Mouse (Mus musculus) liver, adult 2 months (tissue): ENCODE measurements at regions not wholly inside any gene's neighbourhood (a gene's known extent, or its start where the extent isn't known, plus 50 kb on each side); places are given as distances from the start of the nearest gene placed in this dataset.

Experiments used
- DNase-seq: peaks from one replicate; pipeline ENCODE4 v3.0.0-alpha.2; 2011; ENCODE audit warnings: low read depth, low spot score; ENCODE audit errors: extremely low read depth
- H3K27ac ChIP-seq: fragments of 200-500 bp; replicated peaks from 2 replicates; pipeline ENCODE4 v1.5.1; 2012; ENCODE audit warnings: low read depth, mild to moderate bottlenecking, control low read depth, inconsistent platforms, low read length; ENCODE audit not compliant: insufficient read depth
- H3K27me3 ChIP-seq: fragments of 200-500 bp; 2 replicates; pipeline ENCODE4 v1.6.1; 2012; ENCODE audit warnings: mild to moderate bottlenecking, moderate library complexity, low read length, inconsistent platforms; ENCODE audit not compliant: control insufficient read depth, insufficient read depth
- H3K36me3 ChIP-seq: fragments of 200-500 bp; 2 replicates; pipeline ENCODE4 v1.6.1; 2012; ENCODE audit warnings: low read length, inconsistent platforms; ENCODE audit not compliant: control insufficient read depth, insufficient read depth
- H3K4me1 ChIP-seq: fragments of 200-500 bp; 2 replicates; pipeline ENCODE4 v1.6.1; 2011; ENCODE audit warnings: low read length; ENCODE audit not compliant: control insufficient read depth, insufficient read depth
- H3K4me3 ChIP-seq: fragments of 200-500 bp; 2 replicates; pipeline ENCODE4 v1.5.1; 2011; ENCODE audit warnings: low read depth, mild to moderate bottlenecking, control low read depth, low read length, moderate library complexity; ENCODE audit not compliant: insufficient read depth
- H3K79me2 ChIP-seq: fragments of 200-500 bp; 2 replicates; pipeline ENCODE4 v1.6.1; 2012; ENCODE audit warnings: inconsistent platforms, mild to moderate bottlenecking, low read length, moderate library complexity; ENCODE audit not compliant: control insufficient read depth, insufficient read depth
- H3K9ac ChIP-seq: fragments of 200-500 bp; 2 replicates; pipeline ENCODE4 v1.6.1; 2012; ENCODE audit warnings: low read depth, mild to moderate bottlenecking, control low read depth, inconsistent platforms, low read length
- CTCF ChIP-seq: fragments of 200-500 bp; IDR thresholded peaks from 2 replicates; pipeline ENCODE4 v1.5.1; 2011; ENCODE audit warnings: low read depth, low read length, control low read depth
- POLR2A ChIP-seq: fragments of 200-500 bp; IDR thresholded peaks from 2 replicates; pipeline ENCODE4 v1.6.1; 2011; ENCODE audit warnings: low read length, control low read depth; ENCODE audit not compliant: insufficient read depth; ENCODE audit errors: extremely low read depth
- WGBS: fragments of 180-500 bp; shearing (Covaris S2); methylation state at CpG from one replicate; pipeline ENCODE4 v1.1.7; 2018; 5-methylcytosine and 5-hydroxymethylcytosine counted together

GRCm38 (mm10) chrX:167052456-167052855 lies 156.7 kb downstream of the Tmsb4x start:
- Histone ChIP-seq H3K27me3 (no peaks in the 10 kb centered on the region), H3K27ac (no peak overlapping the region), H3K4me3 (no peak overlapping the region), H3K9ac (no peak overlapping the region), H3K79me2 (no peaks in the 10 kb centered on the region), H3K4me1 (no peaks in the 10 kb centered on the region), H3K36me3 (no peaks in the 10 kb centered on the region)
- DNase-seq = no peak
- WGBS = 86% methylated on average over 10 of the region's 10 CpGs
- TF ChIP-seq POLR2A = no peak
- TF ChIP-seq CTCF = no peak

DNA sequence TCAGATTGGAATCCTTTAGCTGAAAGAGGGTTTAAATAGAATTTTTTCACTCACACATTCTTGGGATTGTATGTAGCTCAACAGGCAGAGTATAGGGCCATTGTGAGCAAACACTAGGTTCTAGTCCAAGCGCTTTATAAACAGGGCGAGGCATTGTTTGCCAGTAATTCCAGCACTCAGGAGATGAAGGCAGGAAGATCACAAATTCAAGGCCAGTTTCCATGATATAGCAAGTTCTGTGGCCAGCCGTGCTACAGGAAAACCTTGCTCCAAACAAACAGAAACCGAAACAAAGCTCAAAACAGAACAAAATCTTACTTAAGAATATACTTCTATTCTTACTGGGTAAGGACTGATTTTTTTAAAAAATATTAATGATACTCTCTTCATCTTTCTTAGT lies 159.0 kb downstream of the Tmsb4x start:
- Histone ChIP-seq H3K4me1 (no peaks in the 10 kb centered on the region), H3K27me3 (no peaks in the 10 kb centered on the region), H3K4me3 (no peak overlapping the region), H3K27ac (no peak overlapping the region), H3K9ac (no peak overlapping the region), H3K36me3 (no peaks in the 10 kb centered on the region), H3K79me2 (no peaks in the 10 kb centered on the region)
- TF ChIP-seq POLR2A (no peak), CTCF (no peak)
- DNase-seq = no peak
- 72% methylated on average over 4 of the region's 4 CpGs for WGBS

- no peak overlapping the region for H3K4me3 ChIP-seq
- H3K27ac ChIP-seq = no peak overlapping the region
- WGBS = 82% methylated on average over 5 of the region's 5 CpGs
- H3K36me3 ChIP-seq = no peaks in the 10 kb centered on the region
- H3K4me1 ChIP-seq = no peaks in the 10 kb centered on the region
- TF ChIP-seq POLR2A = no peak
- no peak for DNase-seq
- no peaks in the 10 kb centered on the region for H3K79me2 ChIP-seq
- H3K9ac ChIP-seq = no peak overlapping the region
- H3K27me3 ChIP-seq = no peaks in the 10 kb centered on the region
Measured at GRCm38 (mm10) chrX:167049191-167049968, 159.7 kb downstream of the Tmsb4x start.

DNA sequence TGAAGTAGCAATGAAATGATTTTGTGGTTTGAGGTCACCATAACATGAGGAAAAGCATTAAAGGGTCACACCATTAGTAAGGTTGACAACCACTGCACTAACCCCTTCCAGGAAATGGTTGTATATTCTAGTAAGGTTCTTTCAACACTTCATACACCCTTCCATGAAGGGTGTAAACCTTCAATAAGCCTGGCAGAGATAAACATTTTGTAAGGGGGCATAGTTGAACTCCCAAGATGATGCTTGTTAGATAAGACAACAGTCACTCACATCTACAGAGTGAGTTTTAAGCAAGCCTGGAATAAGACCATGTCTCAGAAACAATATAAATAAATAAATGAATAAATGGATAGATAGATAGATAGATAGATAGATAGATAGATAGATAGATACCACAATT lies 171.1 kb downstream of the Tmsb4x start:
- H3K27ac ChIP-seq = no peak overlapping the region
- TF ChIP-seq POLR2A = no peak
- TF ChIP-seq CTCF = no peak
- H3K4me1 ChIP-seq = no peaks in the 10 kb centered on the region
- H3K79me2 ChIP-seq = no peaks in the 10 kb centered on the region
- no peak overlapping the region for H3K4me3 ChIP-seq
- no peak for DNase-seq
- no peaks in the 10 kb centered on the region for H3K36me3 ChIP-seq
- H3K9ac ChIP-seq = no peak overlapping the region
- H3K27me3 ChIP-seq = no peaks in the 10 kb centered on the region

DNA sequence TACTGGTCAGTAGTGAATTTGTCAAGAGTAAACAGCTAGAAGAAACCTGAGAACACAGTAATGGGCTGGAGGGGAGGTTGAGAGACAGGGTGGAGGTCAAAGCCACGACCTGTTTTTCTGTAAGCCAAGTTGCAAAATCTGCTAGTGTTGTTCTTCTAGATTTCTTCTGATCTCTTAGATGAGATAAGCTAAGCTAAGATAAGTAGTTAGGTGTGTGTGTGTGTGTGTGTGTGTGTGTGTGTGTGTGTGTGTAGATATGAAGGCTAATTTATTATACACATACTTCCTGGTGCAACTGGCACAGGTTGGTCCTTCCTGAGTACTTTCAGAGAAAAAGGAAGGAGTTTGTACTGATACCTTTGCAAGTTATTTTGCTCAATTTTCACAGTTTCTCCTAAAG lies 172.8 kb downstream of the Tmsb4x start:
- Histone ChIP-seq H3K27me3 (no peaks in the 10 kb centered on the region), H3K9ac (no peak overlapping the region), H3K36me3 (no peaks in the 10 kb centered on the region), H3K79me2 (no peaks in the 10 kb centered on the region), H3K4me1 (no peaks in the 10 kb centered on the region), H3K4me3 (no peak overlapping the region), H3K27ac (no peak overlapping the region)
- TF ChIP-seq POLR2A = no peak
- TF ChIP-seq CTCF = no peak
- 20% methylated on average over 1 of the region's 1 CpGs for WGBS
- no peak for DNase-seq

DNA sequence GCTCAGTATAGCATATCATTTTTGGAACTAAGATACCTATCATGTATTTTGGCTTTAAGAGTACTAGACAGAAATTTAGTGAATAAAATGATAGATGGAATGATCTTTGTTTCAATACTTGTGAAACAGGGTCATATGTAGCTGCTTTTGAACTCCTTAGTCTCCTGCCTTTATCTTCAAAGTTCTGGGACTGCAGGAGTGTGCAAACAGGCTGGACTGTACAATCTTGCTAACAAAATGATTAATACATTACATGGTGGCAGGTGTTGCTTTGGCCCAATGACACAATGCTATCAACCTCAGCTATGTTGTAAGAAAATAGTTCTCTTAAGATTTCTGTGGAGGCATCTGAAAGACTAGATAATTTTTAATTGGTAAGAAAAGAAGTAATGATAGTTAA lies 173.5 kb downstream of the Tmsb4x start:
- TF ChIP-seq POLR2A = no peak
- no peak for TF ChIP-seq CTCF
- H3K27me3 ChIP-seq = no peaks in the 10 kb centered on the region
- H3K79me2 ChIP-seq = no peaks in the 10 kb centered on the region
- H3K4me1 ChIP-seq = no peaks in the 10 kb centered on the region
- DNase-seq = no peak
- no peak overlapping the region for H3K27ac ChIP-seq
- H3K4me3 ChIP-seq = no peak overlapping the region
- H3K36me3 ChIP-seq = no peaks in the 10 kb centered on the region
- no peak overlapping the region for H3K9ac ChIP-seq
